Mouse (Mus musculus) left cerebral cortex, adult 9 months (tissue): ENCODE measurements around the gene Nabp2.

Experiments used
- DNase-seq, 2 experiments: peaks; one replicate each; pipeline ENCODE4 v3.0.0; 2022; ENCODE audit warnings: low spot score in 2 of 2

The Nabp2 gene

DNA sequence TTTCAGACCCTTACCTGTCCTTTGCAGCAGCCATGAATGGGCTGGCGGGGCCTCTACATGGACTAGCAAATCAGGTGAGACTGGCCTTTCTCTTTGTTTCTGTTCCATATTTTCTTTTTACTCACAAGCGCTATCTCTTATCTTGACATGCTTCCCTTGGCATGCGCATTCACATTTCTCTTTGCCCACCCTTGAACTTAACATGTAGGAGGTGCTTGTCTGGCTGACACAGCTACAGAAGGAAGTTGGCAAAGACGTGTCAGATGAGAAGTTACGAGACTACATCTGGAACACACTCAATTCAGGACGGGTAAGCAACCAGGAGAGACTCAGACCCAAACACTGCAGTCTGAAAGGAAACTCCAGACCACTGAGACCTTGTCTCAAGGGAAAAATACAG lies 52.1 kb downstream of the Nabp2 start:
- no peak for DNase-seq

DNA sequence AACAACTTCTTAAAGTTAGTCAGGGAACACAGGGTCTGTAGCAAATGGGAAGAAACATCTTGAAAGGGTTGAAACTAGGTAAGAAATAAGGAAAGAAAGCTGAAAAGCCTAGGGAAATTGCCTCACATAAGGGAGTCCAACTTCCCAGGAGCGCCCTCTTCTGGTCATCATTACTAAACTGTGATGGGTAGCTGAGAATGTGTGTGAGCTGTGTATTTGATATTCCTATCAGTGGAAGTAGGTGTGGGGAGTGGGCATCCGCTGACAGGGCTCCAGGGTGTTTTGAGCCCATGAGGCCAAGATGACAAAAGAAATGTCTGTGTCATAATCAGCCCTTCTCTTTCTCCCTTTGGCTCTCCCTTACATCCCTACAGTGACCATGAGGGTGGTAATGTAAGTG lies 52.5 kb downstream of the Nabp2 start:
- peak in 1 of 2 experiments; percentile 67 for DNase-seq
